Mouse (Mus musculus) monocyte, adult 5-6 weeks (primary cell): Measurements from ENCODE around the gene Defb45. TPM values are rescaled to one million over a fixed set of nuclear protein-coding genes. Genes with fewer than 3 reads are reported as not detected.

Source experiments
- ATAC-seq: fragments of 153-309, 156-312 bp; replicated peaks from 2 replicates; pipeline ENCODE4 v1.8.0; 2017; ENCODE audit warnings: mild to moderate bottlenecking; ENCODE audit not compliant: low TSS enrichment, insufficient number of reproducible peaks, severe bottlenecking, poor library complexity, low FRiP score
- total RNA-seq: library from RNA; stranded (forward); fragments of 200-1000, 200-491, 200-594 nt; gene quantifications from 3 replicates; pipeline ENCODE4 v1.2.3, GENCODE M21; 2017

Defb45 gene
- total RNA-seq, 1 experiment from 2014 or later, result not detected

DNA sequence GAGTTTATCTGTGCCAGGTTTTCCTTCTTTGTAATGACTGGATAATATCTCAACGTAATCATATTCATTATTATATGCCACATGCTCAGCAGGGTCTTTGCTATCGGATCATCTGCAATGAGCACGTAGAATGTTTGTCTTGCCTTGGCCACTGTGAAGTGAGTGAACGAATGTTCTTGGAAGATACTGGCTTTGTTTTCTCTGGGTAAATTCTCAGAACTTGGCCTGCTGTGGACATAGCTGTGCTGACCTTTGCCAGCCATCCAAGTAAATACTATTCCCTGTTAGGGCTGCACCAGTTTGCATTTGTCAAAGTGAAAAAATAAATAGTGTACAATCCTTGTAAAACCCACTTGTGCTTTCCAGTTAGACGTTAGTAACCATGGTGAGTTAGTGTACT is 51.1 kb downstream of the Defb45 start:
- no peak for ATAC-seq

DNA sequence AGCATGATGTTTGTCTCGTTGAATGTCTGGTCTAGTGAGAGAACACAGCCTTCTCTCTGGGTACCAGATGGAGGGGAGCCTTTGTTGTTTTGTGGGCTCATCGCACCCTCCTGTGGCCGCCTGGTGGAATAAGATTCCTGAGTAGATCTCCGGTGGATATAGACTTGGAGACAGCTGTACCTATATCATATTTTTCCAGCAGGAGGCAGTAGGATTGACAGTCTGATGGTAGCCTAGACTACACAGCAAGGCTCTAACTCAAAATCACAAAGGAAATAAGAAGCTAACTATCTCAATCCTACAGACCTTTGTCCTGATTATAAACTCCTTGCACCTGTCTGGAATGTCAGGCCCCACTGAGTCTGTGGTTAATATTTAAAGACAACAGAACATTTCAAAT is 54.5 kb downstream of the Defb45 start:
- ATAC-seq, result no peak

DNA sequence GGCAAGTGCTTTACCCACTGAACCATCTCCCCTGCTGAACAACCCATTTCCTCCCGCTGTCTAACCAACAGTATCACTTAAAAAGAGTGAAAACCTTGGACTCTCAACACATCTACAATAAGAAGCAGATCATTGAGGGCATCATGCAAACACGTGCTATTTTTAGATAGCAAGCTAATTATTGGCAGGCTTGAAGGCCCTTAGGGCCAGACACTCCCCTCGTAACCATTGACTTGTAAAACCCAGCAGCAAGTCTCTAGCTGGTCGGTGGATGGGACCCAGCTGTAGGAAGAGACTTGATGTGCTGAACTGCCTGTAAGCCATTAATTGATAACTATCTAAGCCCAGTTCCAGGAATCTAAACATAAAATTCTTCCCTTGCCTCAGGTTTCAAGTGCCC is 55.7 kb downstream of the Defb45 start:
- ATAC-seq, result no peak

Other genes with a start within 250 kb of the Defb45 start
- not detected in 3 replicates for gene Nrsn2, start 222.8 kb downstream of the Defb45 start, total RNA-seq
- 0.10 to 0.43 TPM in 2 of 3 replicates, not detected in the other for gene Sox12, start 201.3 kb downstream of the Defb45 start, total RNA-seq
- 0.10 to 0.75 TPM in 2 of 3 replicates, not detected in the other for gene Zcchc3, start 184.4 kb downstream of the Defb45 start, total RNA-seq
- gene 6820408C15Rik, start 183.8 kb downstream of the Defb45 start, total RNA-seq, result not detected in 3 replicates
- gene Defb23, start 134.8 kb downstream of the Defb45 start, total RNA-seq, result not detected in 3 replicates
- not detected in 3 replicates for gene Defb20, start 122.3 kb downstream of the Defb45 start, total RNA-seq
- not detected in 3 replicates for gene Defb22, start 109.3 kb downstream of the Defb45 start, total RNA-seq
- gene Defb26, start 87.7 kb downstream of the Defb45 start, total RNA-seq, result not detected in 3 replicates
- gene Defb28, start 81.1 kb downstream of the Defb45 start, total RNA-seq, result not detected in 3 replicates
- gene Defb29, start 59.3 kb downstream of the Defb45 start, total RNA-seq, result not detected in 3 replicates
- gene Gm17416, start 30.1 kb downstream of the Defb45 start, total RNA-seq, result not detected in 3 replicates
- not detected in 3 replicates for gene Defb21, start 26.7 kb downstream of the Defb45 start, total RNA-seq
- gene Defb19, start 19.1 kb downstream of the Defb45 start, total RNA-seq, result not detected in 3 replicates
- not detected in 3 replicates for gene Defb36, start 4.9 kb upstream of the Defb45 start, total RNA-seq
- gene Defb25, start 23.7 kb upstream of the Defb45 start, total RNA-seq, result not detected in 3 replicates
- 0.68 to 0.75 TPM in 2 of 3 replicates, not detected in the other for gene Rem1, start 27.6 kb upstream of the Defb45 start, total RNA-seq
- 74.4 to 107 TPM (median 101 TPM) in 3 replicates for gene H13, start 70.1 kb upstream of the Defb45 start, total RNA-seq
- gene Mcts2, start 87.6 kb upstream of the Defb45 start, total RNA-seq, result 10.0 to 12.9 TPM (median 10.6 TPM) in 3 replicates
- gene Id1, start 136.9 kb upstream of the Defb45 start, total RNA-seq, result 3.7 to 18.6 TPM (median 15.7 TPM) in 3 replicates
- not detected in 3 replicates for gene Cox4i2, start 154.8 kb upstream of the Defb45 start, total RNA-seq
- gene Bcl2l1, start 232.3 kb upstream of the Defb45 start, total RNA-seq, result 11.8 to 39.0 TPM (median 21.7 TPM) in 3 replicates
- gene Tpx2, start 248.6 kb upstream of the Defb45 start, total RNA-seq, result 1.1 to 2.7 TPM (median 1.6 TPM) in 3 replicates